8 mouse cellular contexts compared by ENCODE assay signal in the genomic region with DNA sequence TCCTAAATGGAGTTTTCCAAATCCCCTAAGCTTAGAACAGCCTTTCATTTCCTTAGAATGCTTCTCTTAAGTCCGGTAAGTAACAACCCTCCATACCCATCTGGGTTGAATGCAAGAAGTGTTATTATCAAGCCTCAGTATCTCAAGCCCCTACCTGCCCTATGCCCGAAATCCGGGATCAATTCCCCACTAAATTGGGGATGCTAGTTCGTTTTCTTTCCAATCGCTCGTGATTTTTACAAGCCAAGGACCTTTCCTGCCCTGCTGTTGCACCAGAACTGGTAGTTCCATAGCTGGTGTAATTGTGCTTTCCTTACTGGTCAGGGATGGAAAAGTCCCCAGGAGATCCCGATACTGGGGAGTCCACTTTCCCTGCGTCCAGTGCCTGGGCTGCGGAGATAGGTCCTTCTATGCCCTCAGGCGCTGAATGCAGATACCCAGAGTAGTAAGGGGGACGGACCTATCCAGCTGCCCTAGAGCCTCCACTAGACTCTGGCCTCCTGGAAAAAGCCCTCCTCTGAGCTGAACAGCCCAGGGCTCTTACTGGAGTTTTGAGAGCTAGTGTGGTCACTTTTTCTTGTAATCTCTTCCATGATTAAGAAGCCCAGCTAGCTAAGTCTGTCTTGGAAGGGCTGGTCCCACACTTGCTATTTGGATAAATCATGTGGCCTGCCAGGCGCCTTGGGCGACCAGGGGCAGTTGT. TPM values are rescaled to one million over a fixed set of nuclear protein-coding genes. Genes with fewer than 3 reads are reported as not detected.
DNase-seq lines count a peak whose midpoint lies in the region; ATAC-seq lines count a peak whose summit lies in the region.

No protein-coding gene starts in this region.

- H3K36me3 ChIP-seq in kidney, embryonic 14.5 days (ENCODE audit: control insufficient read depth, insufficient read depth, low read length) = no peaks in the 10 kb centered on the region
- no peaks in the 10 kb centered on the region for H3K36me3 ChIP-seq in forebrain, embryonic 12.5 days (replicated peaks)
- no peaks in the 10 kb centered on the region for H3K36me3 ChIP-seq in intestine, embryonic 16.5 days (ENCODE audit: control insufficient read depth, insufficient read depth, low read length)
- no peaks in the 10 kb centered on the region for H3K36me3 ChIP-seq in neural tube, embryonic 13.5 days

- no peak overlapping the region for H3K27ac ChIP-seq in kidney, embryonic 14.5 days (ENCODE audit: low read depth, low read length)
- no peak overlapping the region for H3K27ac ChIP-seq in forebrain, embryonic 12.5 days
- no peak overlapping the region for H3K27ac ChIP-seq in intestine, embryonic 16.5 days (ENCODE audit: low read length)
- H3K27ac ChIP-seq in neural tube, embryonic 13.5 days (replicated peaks) = peak overlapping the region; percentile 94

- peak overlapping the region; percentile 88 for H3K4me3 ChIP-seq in kidney, embryonic 14.5 days (ENCODE audit: low read length)
- peak overlapping the region; percentile 70 for H3K4me3 ChIP-seq in forebrain, embryonic 12.5 days (replicated peaks)
- H3K4me3 ChIP-seq in intestine, embryonic 16.5 days (ENCODE audit: low read length) = peak overlapping the region; percentile 62
- peak overlapping the region; percentile 72 for H3K4me3 ChIP-seq in neural tube, embryonic 13.5 days

- peaks cover 5% of the 10 kb centered on the region; the same call in 1 of the 2 replicates for H3K27me3 ChIP-seq in kidney, embryonic 14.5 days (ENCODE audit: control insufficient read depth, insufficient read depth, low read length)
- peaks cover 35% of the 10 kb centered on the region for H3K27me3 ChIP-seq in forebrain, embryonic 12.5 days
- peaks cover 18% of the 10 kb centered on the region for H3K27me3 ChIP-seq in intestine, embryonic 16.5 days (replicated peaks; ENCODE audit: control insufficient read depth, insufficient read depth, low read length)
- H3K27me3 ChIP-seq in neural tube, embryonic 13.5 days = peaks cover 26% of the 10 kb centered on the region

- no peaks in the 10 kb centered on the region for H3K9me3 ChIP-seq in kidney, embryonic 14.5 days (ENCODE audit: control insufficient read depth, low read length)
- no peaks in the 10 kb centered on the region for H3K9me3 ChIP-seq in forebrain, embryonic 12.5 days
- H3K9me3 ChIP-seq in intestine, embryonic 16.5 days (ENCODE audit: control insufficient read depth, low read length) = no peaks in the 10 kb centered on the region
- no peaks in the 10 kb centered on the region for H3K9me3 ChIP-seq in neural tube, embryonic 13.5 days

- peak overlapping the region; percentile 82; the same call in 1 of the 2 replicates for H3K9ac ChIP-seq in kidney, embryonic 14.5 days (ENCODE audit: low read depth, low read length)
- peak overlapping the region; percentile 52 for H3K9ac ChIP-seq in forebrain, embryonic 12.5 days
- H3K9ac ChIP-seq in intestine, embryonic 16.5 days (ENCODE audit: low read depth, low read length) = peak overlapping the region; percentile 67
- peak overlapping the region; percentile 93 for H3K9ac ChIP-seq in neural tube, embryonic 13.5 days

- peak overlapping the region; percentile 86 for H3K4me2 ChIP-seq in kidney, embryonic 14.5 days (replicated peaks; ENCODE audit: low read depth, low read length)
- H3K4me2 ChIP-seq in forebrain, embryonic 12.5 days = peak overlapping the region; percentile 74
- peak overlapping the region; percentile 85 for H3K4me2 ChIP-seq in intestine, embryonic 16.5 days (ENCODE audit: low read depth, low read length)
- peak overlapping the region; percentile 75 for H3K4me2 ChIP-seq in neural tube, embryonic 13.5 days

- no peak for DNase-seq in kidney, adult 9 months
- peak; percentile 35 for DNase-seq in NIH3T3 (ENCODE audit: low read depth)
- DNase-seq in adrenal gland, postnatal 4 days (ENCODE audit: low spot score in 2 of 2) = no peak

- no peak for ATAC-seq in kidney, embryonic 14.5 days (ENCODE audit: low FRiP score, low TSS enrichment)
- ATAC-seq in forebrain, embryonic 12.5 days (ENCODE audit: low FRiP score) = no peak
- ATAC-seq in intestine, embryonic 16.5 days = no peak
- no peak for ATAC-seq in neural tube, embryonic 13.5 days (ENCODE audit: low read depth)
- no peak for ATAC-seq in megakaryocyte-erythroid progenitor cell, adult 5-6 weeks (replicated peaks; ENCODE audit: low FRiP score, low TSS enrichment, poor library complexity, severe bottlenecking)

- 0 out of 2 replicates have a peak, but pooled peaks cover 7% of the 10 kb centered on the region for H3K4me1 ChIP-seq in kidney, embryonic 14.5 days (ENCODE audit: control insufficient read depth, insufficient read depth, low read length)
- peaks cover 53% of the 10 kb centered on the region for H3K4me1 ChIP-seq in forebrain, embryonic 12.5 days
- H3K4me1 ChIP-seq in intestine, embryonic 16.5 days (ENCODE audit: control insufficient read depth, insufficient read depth, low read length) = peaks cover 13% of the 10 kb centered on the region
- H3K4me1 ChIP-seq in neural tube, embryonic 13.5 days (replicated peaks) = peaks cover 57% of the 10 kb centered on the region

- WGBS in kidney, embryonic 14.5 days = 2% methylated on average over 13 of the region's 13 CpGs
- WGBS in forebrain, embryonic 12.5 days = 3% methylated on average over 13 of the region's 13 CpGs
- WGBS in intestine, embryonic 16.5 days = 14% methylated on average over 13 of the region's 13 CpGs
- WGBS in neural tube, embryonic 13.5 days = 2% methylated on average over 13 of the region's 13 CpGs

RNA-seq across cellular contexts. Expression of a gene that starts 1.1 kb away (rescaled TPM):
- polyA plus RNA-seq in kidney, embryonic 14.5 days (2014; fragmentation: Nextera tagmentation; extraction: Ambion mirVana) = 32.2 and 45.3 TPM in 2 replicates
- polyA plus RNA-seq in forebrain, embryonic 12.5 days (2016; fragmentation: Nextera tagmentation; extraction: Ambion mirVana) = 26.0 and 29.6 TPM in 2 replicates
- polyA plus RNA-seq in intestine, embryonic 16.5 days (2015; fragmentation: Nextera tagmentation; extraction: Ambion mirVana) = 8.5 and 8.6 TPM in 2 replicates
- 24.0 and 29.0 TPM in 2 replicates for polyA plus RNA-seq in neural tube, embryonic 13.5 days (2015; fragmentation: Nextera tagmentation; extraction: Ambion mirVana)
- not detected in 2 replicates for total RNA-seq in megakaryocyte-erythroid progenitor cell, adult 5-6 weeks (2014; fragmentation: Nextera tagmentation)
- total RNA-seq in megakaryocyte-erythroid progenitor cell, adult 5-6 weeks (2017) = not detected in 2 replicates
- 10 to 100 TPM; 19.6 to 23.4 TPM for total RNA-seq in adrenal gland, postnatal 4 days (2021)
